Mouse (Mus musculus): Measurements from ENCODE around the gene Trp73.

- TF ChIP-seq CTCF (IDR thresholded peaks at IDR 0.05; ENCODE audit: control insufficient read depth, insufficient read depth, low read length) (no peak), POLR2A (IDR thresholded peaks at IDR 0.05; ENCODE audit: borderline replicate concordance, control insufficient read depth, low read depth, low read length) (no peak)
These were observed 48.9 kb upstream of the Trp73 start for GRCm38 (mm10) chr4:154188948-154189347.

Data from bone marrow, adult 2 months (tissue).